Comparison of ENCODE assay signal across 12 mouse cellular contexts in the genomic region with DNA sequence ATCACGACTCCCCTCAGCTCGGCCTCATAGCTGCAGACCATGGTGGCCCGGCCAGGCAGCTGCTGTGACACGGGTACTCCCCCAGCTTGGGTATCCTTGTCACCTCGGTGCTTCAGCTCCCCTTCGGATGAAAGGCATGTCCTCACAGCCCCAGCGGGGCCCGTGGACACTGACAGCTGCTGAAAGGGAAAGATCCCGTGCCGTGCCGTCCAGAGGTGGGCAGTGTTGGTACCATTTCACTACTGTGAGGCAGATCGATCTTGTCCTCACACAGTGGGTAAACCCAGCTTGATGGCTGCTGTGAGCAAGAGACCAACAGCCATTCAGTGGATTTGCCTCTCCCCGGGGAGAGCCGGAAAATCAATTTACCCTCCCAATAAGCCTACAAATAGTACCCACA. TPM values are rescaled to one million over a fixed set of nuclear protein-coding genes. Genes with fewer than 3 reads are reported as not detected.
"Had no signal": no experiment of that assay in that cellular context is flagged by ENCODE, and none has a peak within 500 bp of the region (broad histone marks: within the 10 kb centered on the region; RNA-seq: fewer than 3 reads in every experiment).

No protein-coding gene starts in this region.

- H3K9ac ChIP-seq: limb, embryonic 13.5 days; liver, embryonic 15.5 days; neural tube, embryonic 12.5 days had no signal

- ATAC-seq: lung, postnatal 0 days had no signal

- H3K27ac ChIP-seq: limb, embryonic 13.5 days; liver, embryonic 15.5 days; neural tube, embryonic 12.5 days; stomach, postnatal 0 days had no signal

- H3K4me3 ChIP-seq: limb, embryonic 13.5 days; liver, embryonic 15.5 days; neural tube, embryonic 12.5 days had no signal

- H3K9me3 ChIP-seq: limb, embryonic 13.5 days; liver, embryonic 15.5 days; neural tube, embryonic 12.5 days had no signal

- DNase-seq: kidney, adult 11 months; kidney, postnatal 10 days; left cerebral cortex, postnatal 4 days; lung, adult 2 months; lung, postnatal 36 days; thymus, postnatal 4 days had no signal

- H3K36me3 ChIP-seq: limb, embryonic 13.5 days; liver, embryonic 15.5 days; neural tube, embryonic 12.5 days had no signal

- H3K4me2 ChIP-seq: limb, embryonic 13.5 days; liver, embryonic 11.5 days; liver, embryonic 15.5 days; neural tube, embryonic 12.5 days had no signal

RNA-seq across cellular contexts. Expression of gene Plch2, which starts 42.3 kb away (rescaled TPM):
- polyA plus RNA-seq: liver, embryonic 15.5 days had no signal

RNA-seq across cellular contexts. Expression of gene Hes5, which starts 53.5 kb away (rescaled TPM):
- polyA plus RNA-seq: lung, adult 2 months had no signal
